ENCODE assay signal across 9 mouse cellular contexts in genomic region chr11:97808621-97809234, GRCm38 (mm10). TPM values are rescaled to one million over a fixed set of nuclear protein-coding genes. Genes with fewer than 3 reads are reported as not detected.
DNase-seq lines count a peak whose midpoint lies in the region; ATAC-seq lines count a peak whose summit lies in the region.
"Had no signal": no experiment of that assay in that cellular context is flagged by ENCODE, and none has a peak within 500 bp of the region (broad histone marks: within the 10 kb centered on the region; RNA-seq: fewer than 3 reads in every experiment).

No protein-coding gene starts in this region.

- 0 out of 2 replicates have a peak overlapping the region, but pooled peaks have one; percentile 29 for H3K4me2 ChIP-seq in heart, embryonic 16.5 days (ENCODE audit: low read depth, low read length)
- H3K4me2 ChIP-seq in limb, embryonic 15.5 days: no peak overlapping the region

- peak overlapping the region; percentile 28; the same call in 1 of the 2 replicates for H3K9ac ChIP-seq in heart, embryonic 16.5 days (ENCODE audit: low read length)
- no peak overlapping the region for H3K9ac ChIP-seq in limb, embryonic 15.5 days

- no peaks in the 10 kb centered on the region; the same call in 1 of the 2 replicates for H3K36me3 ChIP-seq in heart, embryonic 16.5 days (ENCODE audit: control insufficient read depth, insufficient read depth)
- peaks cover 40% of the 10 kb centered on the region for H3K36me3 ChIP-seq in limb, embryonic 15.5 days

- H3K4me1 ChIP-seq in heart, embryonic 16.5 days (ENCODE audit: control insufficient read depth, insufficient read depth, low read length): peaks cover 91% of the 10 kb centered on the region
- H3K4me1 ChIP-seq in limb, embryonic 15.5 days: peaks cover 94% of the 10 kb centered on the region

- no peaks in the 10 kb centered on the region for H3K9me3 ChIP-seq in heart, embryonic 16.5 days (replicated peaks; ENCODE audit: control insufficient read depth, low read length)
- H3K9me3 ChIP-seq in limb, embryonic 15.5 days: no peaks in the 10 kb centered on the region

- H3K27ac ChIP-seq in heart, embryonic 16.5 days (ENCODE audit: low read length): peak overlapping the region; percentile 65
- 0 out of 2 replicates have a peak overlapping the region, but pooled peaks have one; percentile 18 for H3K27ac ChIP-seq in limb, embryonic 15.5 days

- peak; percentile 34 to 38 for DNase-seq in lung, postnatal 4 days
- DNase-seq in lung, postnatal 36 days: no peak
- DNase-seq in cerebellum, postnatal 10 days: peak; percentile 79 to 85
- no peak for DNase-seq in ovary, postnatal 36 days (ENCODE audit: low spot score)
- DNase-seq in layer of hippocampus, adult 9-10 months (ENCODE audit: low spot score): no peak

- H3K27me3 ChIP-seq in heart, embryonic 16.5 days (ENCODE audit: control insufficient read depth, insufficient read depth, low read length): no peaks in the 10 kb centered on the region
- H3K27me3 ChIP-seq in limb, embryonic 15.5 days: no peaks in the 10 kb centered on the region

- peak; percentile 35; the same call in 1 of the 2 replicates for ATAC-seq in heart, embryonic 16.5 days (replicated peaks; ENCODE audit: extremely low read depth, insufficient read depth, low FRiP score)
- no peak for ATAC-seq in limb, embryonic 15.5 days (ENCODE audit: insufficient number of reproducible peaks, low FRiP score, low TSS enrichment, low read depth)
- ATAC-seq in erythroid progenitor cell, adult 5-6 weeks (replicated peaks; ENCODE audit: low FRiP score, poor library complexity, severe bottlenecking): no peak

- 32% methylated on average over 5 of the region's 5 CpGs for whole genome bisulfite sequencing in heart, embryonic 16.5 days
- 35% methylated on average over 5 of the region's 5 CpGs for WGBS in limb, embryonic 15.5 days

- no peak overlapping the region for H3K4me3 ChIP-seq in heart, embryonic 16.5 days (ENCODE audit: low read length)
- no peak overlapping the region for H3K4me3 ChIP-seq in limb, embryonic 15.5 days

RNA-seq across cellular contexts. Expression of gene Lasp1, which starts 9.9 kb away (rescaled TPM):
- 52.9 and 59.0 TPM in 2 replicates for polyA plus RNA-seq in heart, embryonic 16.5 days (2015; fragmentation: Nextera tagmentation; extraction: Ambion mirVana)
- 128 and 131 TPM in 2 replicates for polyA plus RNA-seq in limb, embryonic 15.5 days (2015; fragmentation: Nextera tagmentation; extraction: Ambion mirVana)
- total RNA-seq in erythroid progenitor cell, adult 5-6 weeks (2015; ENCODE audit: low replicate concordance): 28.9 and 33.5 TPM in 2 replicates
- total RNA-seq in erythroid progenitor cell, adult 5-6 weeks (2017; ENCODE audit: low replicate concordance): 14.8 and 57.0 TPM in 2 replicates

RNA-seq across cellular contexts. Expression of gene Rpl23, which starts 26.5 kb away (rescaled TPM):
- polyA plus RNA-seq in heart, embryonic 16.5 days (2015; fragmentation: Nextera tagmentation; extraction: Ambion mirVana): 299 and 310 TPM in 2 replicates
- polyA plus RNA-seq in limb, embryonic 15.5 days (2015; fragmentation: Nextera tagmentation; extraction: Ambion mirVana): 447 and 586 TPM in 2 replicates
- total RNA-seq in erythroid progenitor cell, adult 5-6 weeks (2015; ENCODE audit: low replicate concordance): 324 and 337 TPM in 2 replicates
- 331 and 402 TPM in 2 replicates for total RNA-seq in erythroid progenitor cell, adult 5-6 weeks (2017; ENCODE audit: low replicate concordance)

RNA-seq across cellular contexts. Expression of gene B230217C12Rik, which starts 31.9 kb away (rescaled TPM):
- polyA plus RNA-seq in heart, embryonic 16.5 days (2015; fragmentation: Nextera tagmentation; extraction: Ambion mirVana): 2.5 and 3.2 TPM in 2 replicates
- polyA plus RNA-seq in limb, embryonic 15.5 days (2015; fragmentation: Nextera tagmentation; extraction: Ambion mirVana): 4.5 and 5.3 TPM in 2 replicates
- total RNA-seq in erythroid progenitor cell, adult 5-6 weeks (2015; ENCODE audit: low replicate concordance): not detected in 2 replicates
- total RNA-seq in erythroid progenitor cell, adult 5-6 weeks (2017; ENCODE audit: low replicate concordance): not detected in 2 replicates

RNA-seq across cellular contexts. Expression of gene 1700001P01Rik, which starts 33.0 kb away (rescaled TPM):
- polyA plus RNA-seq in heart, embryonic 16.5 days (2015; fragmentation: Nextera tagmentation; extraction: Ambion mirVana): 0.25 and 0.41 TPM in 2 replicates
- 0.35 TPM in 1 of 2 replicates, not detected in the other for polyA plus RNA-seq in limb, embryonic 15.5 days (2015; fragmentation: Nextera tagmentation; extraction: Ambion mirVana)
- not detected in 2 replicates for total RNA-seq in erythroid progenitor cell, adult 5-6 weeks (2015; ENCODE audit: low replicate concordance)
- total RNA-seq in erythroid progenitor cell, adult 5-6 weeks (2017; ENCODE audit: low replicate concordance): not detected in 2 replicates
- total RNA-seq: common myeloid progenitor, adult 5-6 weeks had no signal

RNA-seq across cellular contexts. Expression of gene Cwc25, which starts 42.4 kb away (rescaled TPM):
- polyA plus RNA-seq in heart, embryonic 16.5 days (2015; fragmentation: Nextera tagmentation; extraction: Ambion mirVana): 10.7 and 12.5 TPM in 2 replicates
- 17.3 and 19.1 TPM in 2 replicates for polyA plus RNA-seq in limb, embryonic 15.5 days (2015; fragmentation: Nextera tagmentation; extraction: Ambion mirVana)
- total RNA-seq in erythroid progenitor cell, adult 5-6 weeks (2015; ENCODE audit: low replicate concordance): 8.3 and 13.8 TPM in 2 replicates
- 8.8 and 19.1 TPM in 2 replicates for total RNA-seq in erythroid progenitor cell, adult 5-6 weeks (2017; ENCODE audit: low replicate concordance)

Comparison
In these comparisons a context has a peak if more than half of its experiments do, and no peak if none do; other contexts are left out.
1. DNase-seq: peak in lung, postnatal 4 days (2 of 2) and cerebellum, postnatal 10 days (2 of 2); none in lung, postnatal 36 days (single experiment), ovary, postnatal 36 days (single experiment) and layer of hippocampus, adult 9-10 months (single experiment).